Mouse (Mus musculus): ENCODE measurements around the gene Ect2.

Gene Ect2

DNA sequence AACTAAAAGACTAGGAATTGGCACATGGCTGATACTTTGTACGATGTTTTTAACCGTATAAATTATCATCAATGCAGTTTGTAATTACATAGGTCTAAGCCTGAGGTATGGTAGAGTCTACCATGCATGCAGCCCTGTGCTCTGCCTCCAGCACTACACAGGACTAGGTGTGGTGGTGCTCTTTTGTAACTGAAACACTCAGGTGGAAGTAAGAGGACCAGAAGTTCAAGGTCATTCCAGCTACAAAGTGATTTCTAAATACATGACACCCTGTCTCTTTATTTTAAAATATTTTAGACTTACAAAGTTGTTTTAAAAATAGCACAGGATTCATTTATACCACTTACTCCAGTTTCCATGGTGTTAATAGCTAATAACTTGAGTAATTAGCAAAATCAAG is 88.8 kb downstream of the Ect2 start:
- no peak for DNase-seq

DNA sequence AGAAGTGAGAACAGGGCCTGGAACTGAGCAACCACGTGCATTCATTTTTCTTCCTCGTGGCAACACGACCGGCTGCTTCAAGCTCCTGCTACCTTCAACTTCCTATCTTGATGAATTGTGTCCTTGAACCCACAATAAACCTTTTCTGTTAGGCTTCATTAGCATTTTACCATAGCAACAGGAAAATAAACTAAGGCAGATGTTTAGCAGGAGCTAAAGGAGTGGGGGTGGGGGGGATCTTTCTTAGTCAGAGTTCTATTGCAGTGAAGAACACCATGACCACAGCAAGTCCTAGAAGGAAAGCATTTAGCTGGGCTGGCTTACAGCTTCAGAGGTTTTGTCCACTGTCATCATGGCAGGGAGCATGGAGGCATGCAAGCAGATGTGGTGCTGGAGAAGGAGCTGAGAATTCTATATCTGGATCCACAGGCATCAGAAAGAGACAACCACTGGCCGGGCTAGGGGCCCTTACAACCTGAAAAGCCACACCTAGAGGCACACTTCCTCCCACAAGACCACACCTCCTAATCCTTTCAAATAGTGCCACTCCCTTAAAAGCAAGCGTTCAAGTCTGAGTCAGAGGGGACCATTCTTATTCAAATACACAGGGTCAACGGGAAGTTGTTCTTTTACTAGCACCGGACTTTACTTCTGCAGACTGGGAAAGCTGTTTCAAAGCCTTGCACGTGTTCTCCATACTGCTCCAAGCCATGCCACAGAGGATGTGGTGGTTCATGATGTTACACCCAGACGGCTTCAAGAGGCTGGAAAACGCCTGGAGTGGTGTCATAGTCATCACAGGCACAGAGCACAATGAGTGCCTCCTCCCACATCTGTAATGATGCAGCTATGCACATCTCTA is 90.0 kb downstream of the Ect2 start:
- DNase-seq, result no peak

DNA sequence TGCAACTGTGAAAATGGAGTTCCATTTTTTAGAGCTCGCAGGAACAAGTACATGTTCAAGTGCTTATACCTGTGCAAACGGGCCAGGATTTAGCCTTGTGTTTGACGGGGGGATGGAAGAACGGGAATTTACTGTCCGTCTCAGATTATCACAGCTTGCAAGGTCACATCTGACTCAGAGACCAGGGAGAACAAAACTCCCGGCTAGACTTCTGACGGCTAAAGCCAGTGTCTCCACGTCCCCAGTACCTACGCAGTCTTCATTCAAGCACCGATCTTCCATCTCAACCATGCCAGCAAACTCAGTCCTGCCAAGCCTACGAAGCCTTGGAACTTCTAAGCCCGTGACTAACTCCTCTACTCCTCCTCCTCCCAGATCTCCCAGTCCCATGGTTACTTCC is 93.2 kb downstream of the Ect2 start:
- DNase-seq, result no peak

DNA sequence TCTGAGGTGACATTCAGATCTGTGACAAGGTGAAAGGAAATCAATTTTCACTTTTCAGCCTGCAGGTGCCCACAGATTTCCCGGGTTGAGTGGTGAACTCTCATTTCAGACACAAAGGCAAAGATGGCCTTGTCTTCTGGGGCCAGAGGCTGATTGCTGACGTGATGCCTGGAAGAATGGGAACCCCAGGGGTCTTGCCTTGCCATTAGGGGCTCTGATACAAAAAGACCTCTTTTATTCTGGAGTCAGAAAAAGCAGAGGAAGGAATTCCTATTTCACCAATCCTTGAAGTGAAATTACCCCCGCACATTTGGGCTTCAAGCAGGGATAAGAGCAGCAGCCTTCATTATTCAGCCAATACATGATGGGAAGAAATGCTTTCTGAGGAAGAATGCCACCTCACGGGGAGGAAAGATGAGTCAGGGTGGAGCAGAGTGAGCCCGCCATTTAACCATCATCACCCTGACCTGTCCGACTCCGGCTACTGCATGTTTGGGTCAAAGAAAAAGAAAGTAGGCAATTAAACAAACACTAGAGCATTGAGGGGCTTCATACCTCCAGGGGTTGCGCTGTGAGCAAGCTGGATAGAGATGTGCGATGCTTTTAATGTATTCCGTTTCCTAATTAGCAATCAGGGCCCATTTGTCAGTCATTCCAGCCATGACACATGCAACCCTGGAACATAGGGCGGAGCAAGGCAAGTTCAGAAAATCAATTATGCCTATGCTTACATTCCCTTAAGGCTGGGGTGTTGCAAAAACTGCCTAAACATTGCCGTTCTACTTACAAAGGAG is 94.0 kb downstream of the Ect2 start:
- DNase-seq, result no peak

DNA sequence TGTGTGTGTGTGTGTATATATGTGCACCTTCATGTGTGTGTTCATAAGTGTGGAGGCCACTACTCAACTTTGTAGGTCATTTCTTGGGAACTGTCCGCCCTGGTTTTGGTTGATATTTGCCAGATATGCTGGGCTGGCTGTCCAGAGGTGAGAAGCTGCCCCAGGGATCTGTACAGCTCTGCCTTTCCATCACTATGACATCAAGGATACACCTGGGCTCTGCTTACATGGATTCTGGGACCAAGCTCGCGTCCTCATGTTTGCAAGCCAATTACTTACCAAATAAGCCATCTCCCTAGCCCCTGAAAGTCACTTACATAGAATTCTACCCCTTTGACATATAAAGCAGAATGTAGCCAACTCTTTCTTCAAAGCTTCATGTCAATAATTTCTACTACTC is 98.2 kb downstream of the Ect2 start:
- DNase-seq, result no peak

DNA sequence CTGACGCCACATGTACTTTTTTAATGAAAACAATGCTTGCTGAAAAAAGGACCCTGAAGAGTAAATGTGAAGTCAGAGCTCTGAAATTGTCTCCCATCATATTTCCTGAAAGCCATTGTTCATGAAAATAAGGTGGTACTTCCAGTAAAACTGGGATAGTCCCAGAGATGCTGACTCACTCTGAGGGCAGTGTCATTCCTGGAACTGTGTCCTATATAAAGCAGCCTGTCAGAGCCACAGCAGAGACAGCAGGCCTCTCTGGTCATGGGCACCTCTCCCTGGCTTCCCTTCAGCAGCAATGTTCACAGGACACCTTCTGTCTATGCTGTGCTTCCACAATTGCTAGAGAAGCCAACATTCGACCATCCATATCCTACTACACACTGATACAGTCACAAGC is 98.9 kb downstream of the Ect2 start:
- no peak for DNase-seq

Measured in thymus, postnatal 14 days (tissue).